Mouse (Mus musculus): ENCODE measurements around the gene Rcbtb2.

Gene Rcbtb2

DNA sequence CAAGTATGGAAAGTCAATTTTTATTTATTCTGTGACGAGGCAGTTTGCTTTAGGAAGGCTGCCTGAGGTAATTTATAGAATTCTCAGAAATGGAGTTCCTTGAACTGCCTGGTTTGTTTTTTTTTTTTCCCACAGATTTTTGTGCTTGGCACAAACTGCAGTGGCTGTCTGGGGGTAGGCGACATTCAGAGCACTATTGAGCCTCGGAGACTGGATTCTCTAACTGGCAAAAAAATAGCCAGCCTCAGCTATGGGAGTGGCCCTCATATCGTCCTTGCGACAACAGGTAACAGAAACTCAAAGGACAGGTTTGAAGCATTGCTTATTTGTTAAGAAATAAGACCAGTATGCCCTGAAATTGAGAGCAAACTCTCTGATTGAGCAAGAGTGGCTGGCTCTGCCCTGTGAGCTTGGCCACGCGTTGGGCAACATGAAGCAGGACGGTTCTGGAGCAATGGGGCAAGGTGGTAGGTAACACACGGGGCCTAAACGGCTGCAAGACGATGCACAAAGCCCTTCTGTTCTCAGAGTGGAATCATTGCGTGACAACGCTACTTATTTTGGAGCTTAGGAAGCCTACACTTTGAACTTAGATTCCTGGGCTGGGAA is 39.5 kb downstream of the Rcbtb2 start:
- no peak for DNase-seq

DNA sequence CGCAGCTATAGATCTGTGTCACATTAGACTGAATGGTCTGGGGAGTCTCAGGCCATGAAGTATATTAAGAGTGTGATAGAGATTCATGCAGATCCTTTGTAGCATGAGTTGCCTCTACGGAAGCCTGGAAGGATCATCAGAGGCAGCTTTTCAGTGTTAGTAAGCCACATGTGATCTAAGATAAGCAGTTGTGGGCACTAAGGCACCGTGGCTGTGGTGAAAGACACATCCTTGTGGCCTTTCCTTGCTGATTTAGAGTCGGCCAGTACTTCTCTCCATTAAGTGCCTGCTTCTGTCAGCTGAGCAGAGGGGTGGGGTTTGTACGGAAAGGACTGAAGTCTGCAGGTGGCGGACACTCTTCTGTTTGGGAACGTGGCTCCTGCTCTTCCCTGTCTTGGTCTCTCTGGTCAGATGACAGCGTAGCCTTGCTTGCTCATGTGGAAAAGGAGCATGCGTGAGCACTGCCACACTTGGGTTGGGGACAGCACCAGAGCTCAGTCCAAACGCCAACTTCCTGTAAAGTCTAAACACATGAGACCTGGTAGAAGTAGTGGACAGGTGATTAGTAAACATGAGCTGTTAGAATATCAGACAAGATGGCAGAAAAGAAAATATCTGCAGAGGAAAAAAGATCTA is 40.6 kb downstream of the Rcbtb2 start:
- no peak for DNase-seq

DNA sequence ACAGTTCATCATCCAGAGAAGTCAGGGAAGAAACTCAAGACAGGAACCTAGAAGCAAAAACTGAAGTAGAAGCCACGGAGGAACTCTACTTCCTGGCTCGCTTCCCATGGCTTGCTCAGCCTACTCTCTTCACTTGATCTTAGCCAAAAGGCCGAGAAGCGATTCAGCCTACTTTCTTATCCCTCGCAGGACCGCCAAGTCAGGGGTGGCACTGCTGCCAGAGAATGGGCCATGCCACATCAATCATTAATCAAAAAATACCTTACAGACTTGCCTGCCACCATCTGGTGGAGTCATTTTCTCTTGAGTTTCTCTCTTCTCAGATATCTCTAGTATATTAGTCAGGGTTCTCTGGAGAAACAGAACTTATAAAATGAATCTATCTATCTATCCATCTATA is 42.3 kb downstream of the Rcbtb2 start:
- DNase-seq: no peak

DNA sequence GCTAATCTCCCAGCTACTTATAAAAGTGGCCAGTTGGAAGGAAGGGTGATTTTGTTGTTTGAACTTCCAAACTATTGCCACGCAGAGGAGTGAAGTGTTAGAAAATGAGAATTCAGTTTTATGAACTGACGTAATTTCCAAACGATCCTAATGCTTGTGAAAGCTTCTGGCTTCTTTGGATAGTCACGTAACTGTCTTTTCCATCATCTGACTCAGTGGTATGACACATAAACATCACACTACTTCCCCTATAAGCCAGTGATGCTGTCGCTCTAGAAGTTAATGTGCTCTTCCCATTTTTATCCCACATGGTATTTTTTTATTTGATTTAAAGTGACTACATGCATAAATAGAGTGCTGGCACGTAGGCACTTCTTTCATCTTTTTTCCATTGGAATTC is 45.8 kb downstream of the Rcbtb2 start:
- DNase-seq: no peak

DNA sequence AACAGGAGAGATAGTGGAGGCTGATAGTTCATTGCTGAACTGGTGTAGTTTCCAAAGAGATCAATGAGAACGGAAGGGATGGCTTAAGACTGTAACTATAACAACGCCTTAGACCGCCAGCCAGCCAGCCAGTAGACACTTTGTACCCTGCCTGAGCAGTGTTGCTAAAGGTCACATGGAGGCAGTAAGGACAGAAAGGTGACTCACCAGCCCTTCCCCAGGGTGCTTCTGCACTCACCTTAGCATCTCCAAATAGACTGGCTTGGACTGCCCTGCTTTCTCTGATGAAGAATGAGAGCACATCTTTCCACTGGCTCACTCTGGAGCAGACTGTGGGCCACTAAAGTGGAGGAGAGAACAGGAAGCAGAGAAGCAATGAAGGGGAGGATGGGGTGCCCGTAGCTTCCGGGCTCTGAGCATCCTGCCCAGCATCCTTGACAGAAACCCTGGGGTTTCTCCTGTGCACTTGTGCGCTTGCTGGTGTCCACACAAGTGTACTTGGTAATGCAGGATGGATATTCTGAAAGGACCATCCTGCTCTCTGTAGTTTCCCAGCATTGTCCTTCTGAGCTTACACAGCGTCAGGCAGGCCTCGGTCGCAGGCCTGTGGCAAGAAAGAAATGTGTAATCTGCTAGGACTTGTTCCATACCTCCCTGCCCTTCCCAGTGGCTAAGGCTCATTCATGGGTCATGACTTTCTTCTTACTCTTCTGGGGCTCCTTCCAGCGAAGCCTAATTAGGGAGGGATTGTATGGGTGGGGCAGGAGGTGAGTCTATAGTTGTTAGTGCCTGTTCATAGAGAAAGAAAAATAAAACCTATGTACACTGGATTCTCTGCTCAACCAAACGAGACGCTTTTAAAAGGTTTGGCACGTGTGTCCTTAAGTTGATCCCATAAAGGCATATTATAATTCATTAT is 47.3 kb downstream of the Rcbtb2 start:
- DNase-seq: no peak

DNA sequence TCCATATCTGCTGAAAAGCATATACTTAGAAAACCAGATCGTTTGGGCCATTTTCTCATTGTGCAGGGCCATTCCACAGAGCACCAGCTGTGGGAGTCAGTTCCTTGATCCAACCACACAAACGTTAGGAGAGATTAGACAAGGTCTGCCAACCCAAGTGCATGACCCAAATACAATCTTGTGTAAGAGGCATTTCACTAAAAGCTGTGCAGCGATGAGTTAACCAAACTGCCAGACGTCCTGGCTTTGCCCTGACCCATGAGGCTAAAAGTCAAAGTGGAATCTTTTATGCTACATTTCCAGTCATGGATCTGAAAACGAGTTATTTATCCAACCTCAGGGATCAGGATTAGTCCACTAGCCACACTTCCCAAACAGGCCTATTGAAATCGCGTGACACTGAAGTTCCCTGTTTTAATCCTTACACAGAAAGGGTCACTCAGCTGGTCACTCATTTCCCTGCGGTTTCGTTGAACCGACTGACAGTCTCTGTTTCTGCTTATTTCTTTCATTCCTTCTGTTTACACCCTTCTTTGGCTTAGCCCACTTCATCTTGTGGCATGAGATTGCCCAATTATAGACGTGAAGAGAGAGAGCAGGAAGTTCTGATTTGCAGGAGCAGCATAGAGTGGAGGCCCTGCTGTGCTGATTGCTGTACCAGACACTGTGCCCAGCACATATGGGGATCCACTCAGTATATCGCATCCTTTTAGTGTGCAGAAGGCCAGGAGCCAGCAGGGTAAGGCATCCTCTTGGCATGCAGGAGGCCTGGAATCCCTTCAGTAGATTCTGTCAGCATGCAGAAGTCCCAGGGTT is 49.6 kb downstream of the Rcbtb2 start:
- DNase-seq: no peak

DNA sequence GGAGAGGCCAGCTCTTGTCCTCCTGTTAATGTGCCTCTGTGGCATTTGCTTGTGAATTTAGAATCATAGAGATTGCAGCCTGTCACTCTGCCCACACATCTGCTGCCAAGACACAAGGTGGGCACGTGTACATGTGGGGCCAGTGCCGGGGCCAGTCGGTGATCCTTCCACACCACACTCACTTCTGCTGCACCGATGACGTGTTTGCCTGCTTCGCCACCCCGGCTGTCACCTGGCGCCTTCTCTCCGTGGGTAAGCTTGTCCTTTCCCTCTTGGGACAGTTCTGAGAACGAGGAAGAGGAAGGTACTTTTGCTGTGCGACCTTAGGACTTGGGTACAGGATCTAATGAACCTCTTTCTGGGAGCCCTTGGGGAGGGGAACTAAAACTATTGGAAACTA is 50.8 kb downstream of the Rcbtb2 start:
- no peak for DNase-seq

DNA sequence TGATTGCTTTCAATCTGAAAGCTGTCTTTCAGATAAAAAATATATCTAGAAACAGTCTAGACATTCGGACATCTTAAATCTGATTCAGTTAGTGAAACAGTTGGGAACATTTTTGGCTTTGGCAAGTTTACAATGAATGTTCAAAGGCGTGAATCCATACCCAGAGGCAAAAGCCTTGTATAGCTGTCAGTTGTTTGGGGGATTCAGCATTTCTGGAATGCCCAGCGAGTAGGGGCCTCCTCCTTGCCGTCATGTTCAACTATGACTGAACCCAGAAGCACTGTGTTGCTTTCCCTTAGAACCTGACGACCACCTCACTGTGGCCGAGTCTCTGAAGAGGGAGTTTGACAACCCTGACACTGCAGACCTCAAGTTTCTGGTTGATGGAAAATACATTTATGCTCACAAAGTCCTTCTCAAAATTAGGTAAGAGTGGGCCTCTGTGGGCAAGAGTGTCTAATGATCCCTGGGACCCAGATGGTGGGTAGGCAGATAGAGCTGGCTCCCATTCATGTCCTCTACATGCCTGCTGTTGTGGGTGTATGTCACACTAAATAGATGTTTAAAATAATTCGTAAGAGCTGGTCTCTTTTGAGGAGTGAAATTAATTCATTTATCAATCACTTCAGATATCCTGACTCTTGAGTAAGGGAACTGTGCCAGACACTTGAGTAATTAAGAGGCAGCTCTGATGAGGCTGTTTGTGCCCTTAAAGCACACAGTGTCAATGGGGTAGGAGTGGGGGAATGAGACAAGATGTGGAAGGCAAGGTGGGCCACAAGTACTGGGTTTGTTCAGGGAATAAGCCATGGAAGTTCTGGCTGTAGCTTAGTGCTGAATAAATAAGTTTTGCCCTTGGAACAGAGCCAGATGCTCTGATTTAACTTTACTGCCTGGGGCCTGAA is 51.5 kb downstream of the Rcbtb2 start:
- no peak for DNase-seq

DNA sequence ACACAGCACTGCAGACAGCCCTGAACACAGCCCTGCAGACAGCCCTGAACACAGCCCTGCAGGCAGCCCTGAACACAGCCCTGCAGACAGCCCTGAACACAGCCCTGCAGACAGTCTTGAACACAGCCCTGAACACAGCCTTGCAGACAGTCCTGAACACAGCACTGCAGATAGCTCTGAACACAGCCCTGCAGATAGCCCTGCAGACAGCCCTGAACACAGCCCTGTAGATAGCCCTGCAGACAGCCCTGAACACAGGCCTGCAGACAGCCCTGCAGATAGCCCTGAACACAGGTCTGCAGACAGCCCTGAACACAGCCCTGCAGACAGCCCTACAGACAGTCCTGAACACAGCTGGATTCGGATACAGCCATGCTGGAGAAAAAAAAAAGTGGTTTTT is 52.2 kb downstream of the Rcbtb2 start:
- DNase-seq: no peak

DNA sequence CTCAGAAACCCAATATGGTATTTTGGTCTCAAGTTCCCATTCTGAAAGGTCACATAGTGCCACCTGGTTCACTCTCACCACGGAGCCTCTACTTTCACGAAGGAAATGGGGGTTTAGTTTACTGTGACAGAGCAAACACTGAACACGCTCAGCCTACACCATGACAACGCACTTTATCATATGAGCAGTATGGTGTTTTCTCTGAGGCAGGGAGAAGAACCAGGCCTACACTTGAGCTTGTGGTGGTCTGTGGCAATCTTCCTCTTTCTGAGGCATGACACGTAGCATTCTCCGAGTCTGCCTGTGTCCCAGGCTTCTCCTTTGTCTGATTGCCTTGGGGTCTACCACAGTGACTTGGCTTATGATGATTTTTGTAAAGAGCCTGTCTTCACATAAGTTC is 53.0 kb downstream of the Rcbtb2 start:
- DNase-seq: no peak

DNA sequence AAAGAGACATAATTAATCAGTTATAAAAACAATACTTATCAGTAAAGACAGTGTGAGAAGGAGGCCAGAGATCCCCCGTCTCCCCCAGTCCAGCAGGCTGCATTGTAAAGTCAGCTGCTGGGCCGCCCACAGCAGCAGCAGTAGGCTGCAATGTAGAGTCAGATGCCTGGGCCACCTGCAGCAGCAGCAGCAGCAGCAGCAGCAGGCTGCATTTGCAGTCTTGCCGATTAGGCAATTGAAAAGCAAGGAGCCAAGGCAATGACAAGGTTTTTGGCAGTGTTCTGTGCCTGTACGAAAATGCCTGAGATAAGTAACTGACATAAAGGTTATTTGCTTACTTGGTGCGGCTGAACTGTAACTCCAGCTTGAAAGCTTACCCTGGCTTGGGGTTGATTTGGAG is 53.4 kb downstream of the Rcbtb2 start:
- DNase-seq: no peak

DNA sequence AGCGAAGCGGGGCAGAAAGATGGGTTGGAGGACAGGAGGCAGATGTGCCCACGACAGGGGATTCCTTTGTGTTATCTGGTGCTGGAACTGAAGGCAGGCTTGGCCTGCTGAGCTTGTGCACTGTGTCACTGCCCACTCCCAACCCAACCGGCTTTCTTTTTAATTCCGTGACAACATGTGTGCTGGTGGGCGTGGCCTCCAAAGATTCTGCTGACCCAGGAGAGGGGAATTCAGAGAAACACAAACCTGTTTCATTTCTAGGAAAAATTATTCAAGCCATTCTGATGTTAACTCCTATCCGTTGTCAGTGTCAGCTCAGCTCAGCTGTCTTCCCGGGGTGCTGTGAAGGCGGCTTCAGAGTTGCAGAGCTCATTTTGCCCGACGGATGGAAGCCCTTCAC is 55.1 kb downstream of the Rcbtb2 start:
- DNase-seq: no peak

DNA sequence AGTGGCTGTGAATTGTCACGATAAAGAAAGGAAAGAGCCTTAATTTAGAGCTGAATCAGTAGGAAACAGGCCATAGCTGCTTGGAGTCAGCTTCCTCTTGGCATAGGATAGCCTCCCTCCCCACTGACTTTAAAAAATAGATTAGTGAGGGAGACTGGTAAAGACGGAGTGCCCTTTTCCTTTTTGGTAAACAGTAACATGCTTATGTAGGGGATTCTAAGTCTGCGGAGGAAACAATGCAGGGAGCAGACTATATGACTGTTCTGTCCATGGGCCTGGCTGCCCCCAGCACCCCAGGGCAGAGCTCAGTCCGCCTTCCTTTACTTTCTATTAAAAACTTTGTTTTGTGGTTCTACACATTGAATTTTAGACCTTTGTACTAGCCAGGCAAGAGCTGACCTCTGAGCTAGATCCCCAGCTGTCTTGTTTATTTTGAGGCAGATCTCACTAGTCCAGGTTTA is 56.4 kb downstream of the Rcbtb2 start:
- peak; percentile 32 for DNase-seq

DNA sequence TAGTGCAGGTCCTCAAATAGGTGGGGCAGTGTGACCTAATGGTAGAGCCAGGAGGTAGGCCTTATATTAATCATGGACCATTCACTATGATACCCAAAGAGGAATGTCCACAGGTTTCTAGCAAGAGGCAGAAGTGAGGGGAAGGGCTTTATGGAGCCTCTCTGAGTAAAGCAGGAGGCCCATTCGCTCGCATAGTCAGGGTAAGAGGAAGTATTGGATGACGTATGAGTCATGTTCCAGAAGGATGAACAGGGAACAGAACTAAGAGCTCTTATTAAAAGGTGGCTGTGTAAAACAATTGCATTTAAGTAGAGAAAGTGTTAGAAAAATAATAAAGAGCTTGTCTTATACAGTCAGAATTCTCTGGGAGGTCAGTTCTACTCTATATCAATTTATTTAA is 57.8 kb downstream of the Rcbtb2 start:
- DNase-seq: no peak

DNA sequence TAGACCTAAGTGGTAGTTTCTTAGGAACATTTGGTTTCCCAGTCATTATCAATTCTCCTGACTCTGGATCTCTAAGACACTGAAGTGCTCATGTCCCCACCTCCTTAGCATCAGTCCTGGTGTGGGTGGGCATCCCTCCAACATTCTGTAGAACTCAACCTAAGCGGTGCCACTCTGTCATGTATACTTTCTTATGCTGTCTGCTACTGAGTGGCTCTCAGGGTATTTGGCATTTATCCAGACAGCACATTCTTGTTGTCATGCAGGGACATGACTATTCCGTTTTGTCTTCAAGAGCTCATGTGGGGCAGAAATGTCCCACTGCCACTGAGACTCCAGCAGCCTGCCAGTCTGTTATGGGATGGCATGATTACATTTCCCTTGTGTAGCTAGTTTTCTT is 58.3 kb downstream of the Rcbtb2 start:
- no peak for DNase-seq

DNA sequence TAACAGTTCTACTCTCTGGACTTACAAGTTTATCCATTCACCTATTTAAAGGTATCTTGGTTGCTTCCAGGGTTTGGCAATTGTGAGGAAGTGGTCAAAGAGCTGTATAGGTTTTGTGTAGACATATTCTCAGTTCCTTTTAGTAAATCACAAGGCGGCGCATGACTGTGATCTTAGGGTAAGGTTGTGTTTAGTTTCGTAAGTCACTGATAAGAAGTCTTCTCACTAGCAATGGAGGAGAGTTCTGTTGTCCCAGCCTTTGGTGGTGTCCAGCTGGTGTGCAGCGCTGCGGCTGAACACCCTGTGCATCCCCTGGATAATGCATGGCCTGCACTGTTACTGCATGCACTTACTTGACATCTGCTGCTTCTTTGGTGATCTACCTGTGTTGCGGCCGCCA is 64.0 kb downstream of the Rcbtb2 start:
- DNase-seq: no peak

DNA sequence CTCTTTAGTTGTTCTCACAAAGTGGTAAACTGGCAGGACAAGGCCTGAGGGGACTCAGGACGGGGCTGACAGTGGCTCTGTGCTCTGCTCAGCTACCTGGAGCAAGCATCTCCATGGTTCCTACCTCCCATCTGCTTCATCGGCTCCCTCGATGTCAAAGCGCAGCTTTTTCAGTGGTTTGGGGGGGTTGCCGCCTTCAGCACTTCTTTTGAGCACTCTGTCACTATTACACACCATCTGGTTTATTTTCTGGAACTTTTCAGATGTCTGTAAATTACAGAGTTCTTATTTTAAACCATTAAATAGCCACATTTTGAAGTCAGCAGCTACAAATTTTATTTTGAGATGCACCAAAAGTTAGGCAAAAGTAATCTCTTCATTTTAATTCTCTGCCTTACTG is 76.2 kb downstream of the Rcbtb2 start:
- DNase-seq: no peak

DNA sequence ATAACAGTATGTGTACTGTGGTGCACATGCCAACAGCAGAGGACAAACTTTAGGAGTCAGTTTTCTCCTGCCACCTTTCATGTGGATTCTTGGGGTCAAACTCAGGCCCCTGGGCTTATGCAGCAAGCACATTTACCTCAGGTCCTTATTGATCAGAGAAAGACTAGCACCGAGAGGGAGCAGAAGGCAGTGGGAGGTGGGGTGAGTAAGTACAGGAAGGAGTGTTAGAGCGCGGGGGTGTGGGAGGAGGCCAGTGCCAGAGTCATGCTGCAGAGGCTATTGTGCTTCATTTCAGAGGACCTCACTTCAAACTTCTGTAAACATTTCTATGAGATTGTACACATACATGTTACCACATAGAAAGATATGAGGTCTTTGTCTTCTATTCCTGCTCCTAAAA is 78.6 kb downstream of the Rcbtb2 start:
- no peak for DNase-seq

DNA sequence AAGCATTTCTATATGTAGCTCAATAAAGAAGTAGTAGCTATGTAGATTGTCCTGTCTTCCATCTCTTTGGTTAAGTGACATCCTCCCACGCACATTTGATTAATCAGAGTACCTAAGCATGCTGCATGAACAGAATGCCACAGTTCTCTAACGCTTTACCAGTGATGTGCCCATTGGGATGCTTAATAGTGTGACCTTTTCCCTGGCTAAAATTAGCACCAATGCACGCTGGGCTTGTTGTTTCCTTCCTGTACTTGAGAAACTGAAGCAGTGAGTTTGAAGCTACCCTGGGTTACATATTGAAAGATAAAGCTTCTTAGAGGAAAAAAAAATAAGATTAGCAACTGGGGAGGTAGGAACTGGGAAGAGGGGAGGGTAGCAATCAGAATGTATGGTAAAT is 81.2 kb downstream of the Rcbtb2 start:
- no peak for DNase-seq

DNA sequence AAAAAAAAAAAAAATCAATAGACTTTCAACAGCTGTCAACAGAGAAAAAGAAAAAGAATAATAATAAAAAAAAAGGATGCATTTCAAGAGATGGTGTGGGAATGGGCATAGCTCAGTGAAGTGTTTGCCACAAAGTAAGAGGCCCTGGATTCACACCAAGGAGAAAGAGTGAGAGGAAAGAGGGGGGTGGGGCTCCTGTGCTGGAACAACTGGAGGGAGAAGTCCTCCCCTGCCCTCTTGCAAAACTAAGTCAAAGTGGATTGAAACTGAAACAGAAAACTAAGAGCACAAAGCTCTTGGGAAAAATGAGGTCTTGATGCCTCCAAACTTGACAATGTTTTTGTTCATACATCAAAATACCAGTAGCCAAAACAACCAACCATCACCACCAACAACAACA is 86.4 kb downstream of the Rcbtb2 start:
- no peak for DNase-seq

DNA sequence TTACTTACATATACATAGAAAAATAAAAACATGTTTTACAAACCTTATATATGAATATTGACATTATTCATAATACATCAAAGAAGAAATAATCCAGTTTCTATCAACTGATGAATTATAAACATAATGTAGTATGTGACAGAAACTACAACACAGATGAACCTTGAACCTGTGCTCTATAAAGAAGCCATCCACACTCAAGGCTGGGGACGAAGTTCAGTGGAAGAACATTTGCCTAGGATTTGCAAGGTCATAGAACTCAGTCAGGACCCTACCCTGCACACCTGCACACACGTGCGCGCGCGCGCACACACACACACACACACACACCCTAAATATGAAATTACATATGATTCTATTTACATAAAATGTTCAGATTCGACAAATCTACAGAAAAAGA is 87.4 kb downstream of the Rcbtb2 start:
- no peak for DNase-seq

DNA sequence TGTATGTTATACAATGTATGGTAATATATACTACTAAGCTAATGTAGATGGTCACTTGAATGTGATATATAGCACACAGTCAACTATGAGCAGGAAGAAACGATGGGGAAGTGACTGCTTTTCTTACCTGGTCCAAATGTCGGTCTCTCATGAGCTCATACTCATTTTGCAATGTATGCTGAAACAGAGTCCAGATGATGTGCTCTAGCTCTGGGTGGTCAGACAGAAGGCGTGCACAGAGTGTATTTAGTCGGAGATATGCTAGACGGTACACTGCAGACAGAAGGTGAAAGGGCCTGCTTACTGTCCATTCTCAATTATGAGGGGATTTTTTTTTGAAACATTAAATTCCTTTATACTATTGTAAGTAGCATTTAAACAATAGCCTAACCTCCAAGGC is 88.6 kb downstream of the Rcbtb2 start:
- DNase-seq: no peak
